Mouse (Mus musculus) Patski (cell line): ENCODE data around the gene Matn4. TPM values are rescaled to one million over a fixed set of nuclear protein-coding genes. Genes with fewer than 3 reads are reported as not detected.
A peak's percentile ranks its signal among the peaks of the same experiment; 100 is the strongest.

Source experiments
- ATAC-seq: fragments of 100-300 bp; one replicate; pipeline ENCODE4 v1.8.0; 2021
- CTCF ChIA-PET: fragments of 350-600 bp; sonication (Branson Sonifier 250); formaldehyde crosslinking; loops from one replicate; lab custom pipeline; 2022; ENCODE audit warnings: inconsistent platforms; lab: Charles Lee
- POLR2A ChIA-PET: fragments of 350-600 bp; sonication (Branson Sonifier 250); formaldehyde crosslinking; loops from one replicate; lab custom pipeline; 2022; ENCODE audit warnings: antibody characterized with exemption, inconsistent platforms; lab: Charles Lee
- DNase-seq: peaks from one replicate; pipeline ENCODE4 v3.0.0-alpha.2; 2011; ENCODE audit warnings: low read depth, low spot score
- H3K27me3 ChIP-seq: fragments of 371-371 bp; one replicate; pipeline ENCODE4 v1.5.1; 2021
- CTCF ChIP-seq: fragments of 100-300 bp; IDR thresholded peaks from one replicate; pipeline ENCODE4 v1.5.1; 2021
- in situ Hi-C: fragments of 300-500 bp; cut with MboI; formaldehyde crosslinking; loops from 3 replicates; pipeline ENCODE4 v1.11.1; 2018; ENCODE audit warnings: low pct_unique_long_range_greater_than_20kb, mixed read lengths
- polyA plus RNA-seq: library from polyadenylated mRNA; unstranded; gene quantifications from one replicate; pipeline ENCODE4 v1.2.3, GENCODE M21; 2021

Matn4 gene
- polyA plus RNA-seq, 1 experiment from 2014 or later = 0.10 TPM

- TF ChIP-seq CTCF = no peak
- no peaks in the 10 kb centered on the region for H3K27me3 ChIP-seq
- POLR2A ChIA-PET = interaction anchor here (0.8 kb wide), 1 partner anchor 332 kb away, joined by 5 read pairs; no protein-coding TSS in a partner anchor
- in situ Hi-C loops = no loop called here
- CTCF ChIA-PET = interaction anchor here (1.4 to 2.6 kb wide), 3 partner anchors 14 to 304 kb away, joined by 3 to 12 read pairs (median 10); partner anchors contain the start of gene Slpi
- DNase-seq (no peak), ATAC-seq (no peak)
Observed at GRCm38 (mm10) chr2:164404082-164404990, 624 bp downstream of the Matn4 start.

GRCm38 (mm10) chr2:164403396-164404081 is 1.4 kb downstream of the Matn4 start:
- ATAC-seq (no peak), DNase-seq (no peak)
- CTCF ChIA-PET = interaction anchor here (1.4 to 2.6 kb wide), 2 partner anchors 14 to 303 kb away, joined by 3 to 10 read pairs; partner anchors contain the start of gene Slpi
- in situ Hi-C loops = no loop called here
- no peaks in the 10 kb centered on the region for H3K27me3 ChIP-seq
- no peak for TF ChIP-seq CTCF
- POLR2A ChIA-PET = interaction anchor here (0.8 kb wide), 1 partner anchor 332 kb away, joined by 5 read pairs; no protein-coding TSS in a partner anchor

DNA sequence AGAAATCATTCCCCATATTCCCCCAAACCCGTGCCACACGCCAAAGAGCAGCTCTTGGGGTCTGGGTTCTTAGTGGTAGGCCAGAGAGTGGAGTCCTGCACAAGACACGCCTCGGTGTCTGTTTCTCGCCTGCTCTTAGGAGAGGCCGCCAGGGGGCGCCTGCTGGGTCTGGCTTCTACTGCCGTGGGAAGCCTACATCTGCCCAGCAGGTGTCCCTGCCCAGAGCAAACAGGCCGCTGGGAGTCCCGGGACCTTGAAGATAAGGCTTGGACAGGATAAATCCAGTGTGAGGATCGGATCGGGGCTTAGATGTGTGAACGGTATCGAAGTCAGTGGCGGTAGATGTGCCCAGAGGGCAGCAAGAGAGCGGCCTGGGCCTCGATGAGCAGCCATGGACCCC is 2.1 kb downstream of the Matn4 start, which contains the start of gene Rbpjl:
TSS of gene Rbpjl (plus strand) at position 236 of the 400 bp plus-strand sequence.
- CTCF ChIA-PET = interaction anchor here (1.4 to 2.6 kb wide), 2 partner anchors 13 to 303 kb away, joined by 3 to 10 read pairs; partner anchors contain the start of gene Slpi
- in situ Hi-C loops = no loop called here
- ATAC-seq = no peak

GRCm38 (mm10) chr2:164396911-164397310 is 8.0 kb downstream of the Matn4 start:
- H3K27me3 ChIP-seq = no peaks in the 10 kb centered on the region
- in situ Hi-C loops = no loop called here
- ChIA-PET POLR2A (no interaction called here), CTCF (no interaction called here)
- ATAC-seq = no peak
- no peak for TF ChIP-seq CTCF
- DNase-seq = no peak

More for the DNA sequence above, 2.1 kb downstream of the Matn4 start, which contains the start of gene Rbpjl:
- POLR2A ChIA-PET = no interaction called here
- no peak for TF ChIP-seq CTCF
- DNase-seq = no peak
- no peaks in the 10 kb centered on the region for H3K27me3 ChIP-seq

- no peak for TF ChIP-seq CTCF
Observed at GRCm38 (mm10) chr2:164396076-164396475, 8.9 kb downstream of the Matn4 start.

GRCm38 (mm10) chr2:164393126-164393525 is 11.8 kb downstream of the Matn4 start:
- no peak for TF ChIP-seq CTCF
- DNase-seq (no peak), ATAC-seq (no peak)
- CTCF ChIA-PET = no interaction called here
- POLR2A ChIA-PET = no interaction called here
- in situ Hi-C loops = no loop called here
- no peaks in the 10 kb centered on the region for H3K27me3 ChIP-seq

More at GRCm38 (mm10) chr2:164396076-164396475, 8.9 kb downstream of the Matn4 start:
- POLR2A ChIA-PET = no interaction called here
- CTCF ChIA-PET = interaction anchor here (1.6 kb wide), 1 partner anchor 12 kb away, joined by 6 read pairs; no protein-coding TSS in a partner anchor
- in situ Hi-C loops = no loop called here
- no peaks in the 10 kb centered on the region for H3K27me3 ChIP-seq
- ATAC-seq (no peak), DNase-seq (no peak)

GRCm38 (mm10) chr2:164389499-164389898 is 15.5 kb downstream of the Matn4 start:
- CTCF ChIA-PET = interaction anchor here (0.6 to 3.5 kb wide), 24 partner anchors 9 to 301 kb away, joined by 3 to 22 read pairs (median 6); partner anchors contain the start of genes Matn4 and Rbpjl
- POLR2A ChIA-PET = interaction anchor here (0.6 kb wide), 1 partner anchor 72 kb away, joined by 3 read pairs; no protein-coding TSS in a partner anchor
- no peak for DNase-seq
- no peaks in the 10 kb centered on the region for H3K27me3 ChIP-seq
- in situ Hi-C loops = loop anchor here (5.0 to 10.0 kb wide), 3 partner anchors 37 to 285 kb away; no protein-coding TSS in a partner anchor
- TF ChIP-seq CTCF = peak; percentile 99
- ATAC-seq = peak; percentile 42

- DNase-seq (no peak), ATAC-seq (no peak)
- POLR2A ChIA-PET = interaction anchor here (0.6 kb wide), 1 partner anchor 73 kb away, joined by 3 read pairs; no protein-coding TSS in a partner anchor
- in situ Hi-C loops = loop anchor here (5.0 to 10.0 kb wide), 3 partner anchors 37 to 284 kb away; no protein-coding TSS in a partner anchor
- no peak for TF ChIP-seq CTCF
- no peaks in the 10 kb centered on the region for H3K27me3 ChIP-seq
- CTCF ChIA-PET = interaction anchor here (0.9 to 3.5 kb wide), 20 partner anchors 9 to 283 kb away, joined by 3 to 22 read pairs (median 6); partner anchors contain the start of gene Rbpjl
Observed at GRCm38 (mm10) chr2:164389020-164389419, 15.9 kb downstream of the Matn4 start, which contains the start of gene Slpi. Gene Slpi, minus strand, starts transcription at chr2:164389095.

- DNase-seq = no peak
- ChIA-PET CTCF (interaction anchor here (0.7 to 2.9 kb wide), 11 partner anchors 12 to 298 kb away, joined by 3 to 12 read pairs (median 5); no protein-coding TSS in a partner anchor), POLR2A (no interaction called here)
- no peaks in the 10 kb centered on the region for H3K27me3 ChIP-seq
- no peak for ATAC-seq
- TF ChIP-seq CTCF = peak; percentile 88
- in situ Hi-C loops = loop anchor here (5.0 to 10.0 kb wide), 3 partner anchors 35 to 282 kb away; no protein-coding TSS in a partner anchor
Observed at GRCm38 (mm10) chr2:164386953-164387352, 18.0 kb downstream of the Matn4 start.
